Comparison of ENCODE assay signal across 8 mouse cellular contexts in genomic region chr6:31717531-31717930, GRCm38 (mm10).
DNase-seq lines count a peak whose midpoint lies in the region; ATAC-seq and TF ChIP-seq lines count a peak whose summit lies in the region.

No protein-coding gene starts in this region.

- no peak for ATAC-seq in hindbrain, embryonic 12.5 days (ENCODE audit: low FRiP score)
- ATAC-seq in Patski, result no peak
- peak; percentile 50; the same call in 1 of the 2 replicates for ATAC-seq in embryonic facial prominence, embryonic 14.5 days (ENCODE audit: low read depth)
- ATAC-seq in kidney, embryonic 16.5 days (ENCODE audit: low FRiP score, low TSS enrichment), result peak; percentile 39; the same call in 1 of the 2 replicates
- ATAC-seq in midbrain, postnatal 0 days (ENCODE audit: low FRiP score), result no peak

- H3K27ac ChIP-seq in hindbrain, embryonic 10.5 days, result no peak overlapping the region
- H3K27ac ChIP-seq in hindbrain, embryonic 12.5 days, result no peak overlapping the region; the same call in 1 of the 2 replicates
- H3K27ac ChIP-seq in embryonic facial prominence, embryonic 14.5 days (replicated peaks; ENCODE audit: low read depth, low read length), result no peak overlapping the region
- H3K27ac ChIP-seq in kidney, embryonic 16.5 days (ENCODE audit: low read length), result no peak overlapping the region
- peak overlapping the region; percentile 27; the same call in 1 of the 2 replicates for H3K27ac ChIP-seq in midbrain, postnatal 0 days (ENCODE audit: low read depth, low read length)

- in situ Hi-C loops in Patski (cut with MboI; ENCODE audit: low pct_unique_long_range_greater_than_20kb), result no loop called here

- H3K27me3 ChIP-seq in hindbrain, embryonic 10.5 days (ENCODE audit: insufficient read depth, poor library complexity, severe bottlenecking), result no peaks in the 10 kb centered on the region
- no peaks in the 10 kb centered on the region for H3K27me3 ChIP-seq in hindbrain, embryonic 12.5 days
- H3K27me3 ChIP-seq in Patski, result peaks cover 16% of the 10 kb centered on the region
- no peaks in the 10 kb centered on the region for H3K27me3 ChIP-seq in embryonic facial prominence, embryonic 14.5 days (replicated peaks; ENCODE audit: control insufficient read depth, insufficient read depth, low read length)
- no peaks in the 10 kb centered on the region for H3K27me3 ChIP-seq in kidney, embryonic 16.5 days (ENCODE audit: insufficient read depth, low read length)
- H3K27me3 ChIP-seq in midbrain, postnatal 0 days (ENCODE audit: insufficient read depth, low read length), result no peaks in the 10 kb centered on the region

- H3K36me3 ChIP-seq in hindbrain, embryonic 10.5 days, result no peaks in the 10 kb centered on the region
- no peaks in the 10 kb centered on the region for H3K36me3 ChIP-seq in hindbrain, embryonic 12.5 days
- H3K36me3 ChIP-seq in embryonic facial prominence, embryonic 14.5 days (ENCODE audit: control insufficient read depth, insufficient read depth, low read length), result no peaks in the 10 kb centered on the region
- H3K36me3 ChIP-seq in kidney, embryonic 16.5 days (ENCODE audit: insufficient read depth, low read length), result no peaks in the 10 kb centered on the region
- H3K36me3 ChIP-seq in midbrain, postnatal 0 days (ENCODE audit: insufficient read depth, low read length), result no peaks in the 10 kb centered on the region

- DNase-seq in hindbrain, embryonic 10.5 days (ENCODE audit: low spot score), result peak; percentile 63
- DNase-seq in Patski (ENCODE audit: low read depth, low spot score), result peak; percentile 4
- DNase-seq in embryonic facial prominence, embryonic 14.5 days (ENCODE audit: low spot score), result peak; percentile 77
- DNase-seq in midbrain, postnatal 0 days (ENCODE audit: low spot score), result peak; percentile 44
- no peak for DNase-seq in left cerebral cortex, postnatal 36 days (ENCODE audit: low spot score in 2 of 2)
- no peak for DNase-seq in cerebellum, adult 11-12 months

- CTCF ChIA-PET in Patski (lab: Charles Lee), result no interaction called here

- H3K4me1 ChIP-seq in hindbrain, embryonic 10.5 days (replicated peaks), result peaks cover 10% of the 10 kb centered on the region
- peaks cover 5% of the 10 kb centered on the region for H3K4me1 ChIP-seq in hindbrain, embryonic 12.5 days
- no peaks in the 10 kb centered on the region for H3K4me1 ChIP-seq in embryonic facial prominence, embryonic 14.5 days (ENCODE audit: control insufficient read depth, insufficient read depth, low read length)
- H3K4me1 ChIP-seq in kidney, embryonic 16.5 days (ENCODE audit: insufficient read depth, low read length), result no peaks in the 10 kb centered on the region
- H3K4me1 ChIP-seq in midbrain, postnatal 0 days (ENCODE audit: insufficient read depth, low read length), result no peaks in the 10 kb centered on the region

- POLR2A ChIA-PET in Patski (lab: Charles Lee), result no interaction called here

- intact Hi-C loops in left cerebral cortex, postnatal 36 days (cut with DNase I), result no loop called here

- no peaks in the 10 kb centered on the region for H3K9me3 ChIP-seq in hindbrain, embryonic 10.5 days
- no peaks in the 10 kb centered on the region for H3K9me3 ChIP-seq in hindbrain, embryonic 12.5 days (replicated peaks)
- H3K9me3 ChIP-seq in embryonic facial prominence, embryonic 14.5 days (ENCODE audit: control insufficient read depth, low read length), result no peaks in the 10 kb centered on the region
- no peaks in the 10 kb centered on the region for H3K9me3 ChIP-seq in kidney, embryonic 16.5 days (ENCODE audit: low read length)
- no peaks in the 10 kb centered on the region for H3K9me3 ChIP-seq in midbrain, postnatal 0 days (ENCODE audit: low read length)

- H3K9ac ChIP-seq in hindbrain, embryonic 12.5 days, result no peak overlapping the region
- H3K9ac ChIP-seq in embryonic facial prominence, embryonic 14.5 days (ENCODE audit: low read depth, low read length), result no peak overlapping the region
- no peak overlapping the region for H3K9ac ChIP-seq in kidney, embryonic 16.5 days (replicated peaks; ENCODE audit: low read length)
- H3K9ac ChIP-seq in midbrain, postnatal 0 days (replicated peaks; ENCODE audit: low read length, poor library complexity, severe bottlenecking), result no peak overlapping the region

- no peak overlapping the region for H3K4me3 ChIP-seq in hindbrain, embryonic 10.5 days
- H3K4me3 ChIP-seq in hindbrain, embryonic 12.5 days, result no peak overlapping the region
- no peak overlapping the region for H3K4me3 ChIP-seq in embryonic facial prominence, embryonic 14.5 days (ENCODE audit: low read depth, low read length)
- H3K4me3 ChIP-seq in kidney, embryonic 16.5 days (ENCODE audit: low read length), result no peak overlapping the region
- no peak overlapping the region for H3K4me3 ChIP-seq in midbrain, postnatal 0 days (ENCODE audit: low read depth, low read length)

- no peak overlapping the region for H3K4me2 ChIP-seq in hindbrain, embryonic 12.5 days (replicated peaks)
- no peak overlapping the region for H3K4me2 ChIP-seq in embryonic facial prominence, embryonic 14.5 days (ENCODE audit: low read depth, low read length)
- no peak overlapping the region for H3K4me2 ChIP-seq in kidney, embryonic 16.5 days (replicated peaks; ENCODE audit: low read depth, low read length)
- H3K4me2 ChIP-seq in midbrain, postnatal 0 days (ENCODE audit: low read depth, low read length, poor library complexity, severe bottlenecking), result no peak overlapping the region

- TF ChIP-seq CTCF in Patski (IDR thresholded peaks at IDR 0.05), result no peak
- TF ChIP-seq CTCF in midbrain, postnatal 0 days (IDR thresholded peaks at IDR 0.05), result no peak

- WGBS in hindbrain, embryonic 10.5 days, result 29% methylated on average over 12 of the region's 12 CpGs
- WGBS in hindbrain, embryonic 12.5 days, result 24% methylated on average over 12 of the region's 12 CpGs
- WGBS in embryonic facial prominence, embryonic 14.5 days, result 21% methylated on average over 11 of the region's 12 CpGs
- WGBS in kidney, embryonic 16.5 days, result 21% methylated on average over 12 of the region's 12 CpGs
- 27% methylated on average over 12 of the region's 12 CpGs for WGBS in midbrain, postnatal 0 days

Comparison
In these comparisons a context has a peak if more than half of its experiments do, and no peak if none do; other contexts are left out.
1. DNase-seq: peak in hindbrain, embryonic 10.5 days (single experiment), Patski (single experiment), embryonic facial prominence, embryonic 14.5 days (single experiment) and midbrain, postnatal 0 days (single experiment); none in left cerebral cortex, postnatal 36 days (0 of 2) and cerebellum, adult 11-12 months (single experiment).
2. ATAC-seq: peak in embryonic facial prominence, embryonic 14.5 days (single experiment) and kidney, embryonic 16.5 days (single experiment); none in hindbrain, embryonic 12.5 days (single experiment), Patski (single experiment) and midbrain, postnatal 0 days (single experiment).